Mouse (Mus musculus) embryonic facial prominence, embryonic 15.5 days (tissue): ENCODE measurements around the gene Rims1. TPM values are rescaled to one million over a fixed set of nuclear protein-coding genes. Genes with fewer than 3 reads are reported as not detected.
A peak's percentile ranks its signal among the peaks of the same experiment; 100 is the strongest.

Experiments used
- ATAC-seq: fragments of 200-750 bp; cut with Nextera tagmentation; 2 replicates; pipeline ENCODE4 v1.8.0; 2017; ENCODE audit warnings: low read depth, moderate TSS enrichment; ENCODE audit not compliant: insufficient number of reproducible peaks, low FRiP score, low TSS enrichment
- H3K27ac ChIP-seq: fragments of 300-500 bp; sonication (generic); replicated peaks from 2 replicates; pipeline ENCODE4 v1.5.1; 2015; ENCODE audit warnings: mild to moderate bottlenecking, inconsistent platforms
- H3K27me3 ChIP-seq: fragments of 300-500 bp; sonication (generic); 2 replicates; pipeline ENCODE4 v1.6.1; 2015; ENCODE audit warnings: inconsistent platforms
- H3K36me3 ChIP-seq: fragments of 300-500 bp; sonication (generic); 2 replicates; pipeline ENCODE4 v1.6.1; 2015; ENCODE audit warnings: mild to moderate bottlenecking, inconsistent platforms
- H3K4me1 ChIP-seq: fragments of 300-500 bp; sonication (generic); 2 replicates; pipeline ENCODE4 v1.6.1; 2015; ENCODE audit warnings: inconsistent platforms
- H3K4me2 ChIP-seq: fragments of 300-500 bp; sonication (generic); replicated peaks from 2 replicates; pipeline ENCODE4 v1.6.1; 2015; ENCODE audit warnings: mild to moderate bottlenecking, inconsistent platforms
- H3K4me3 ChIP-seq: fragments of 300-500 bp; sonication (generic); replicated peaks from 2 replicates; pipeline ENCODE4 v1.5.1; 2015; ENCODE audit warnings: mild to moderate bottlenecking, inconsistent platforms
- H3K9ac ChIP-seq: fragments of 300-500 bp; sonication (generic); 2 replicates; pipeline ENCODE4 v1.6.1; 2015; ENCODE audit warnings: inconsistent platforms
- H3K9me3 ChIP-seq: fragments of 300-500 bp; sonication (generic); replicated peaks from 2 replicates; pipeline ENCODE4 v1.6.1; 2016; ENCODE audit warnings: inconsistent platforms
- WGBS: fragments of 180-500 bp; shearing (Covaris S2); methylation state at CpG from one replicate; pipeline ENCODE4 v1.1.7; 2015; 5-methylcytosine and 5-hydroxymethylcytosine counted together
- polyA plus RNA-seq: library from polyadenylated mRNA; unstranded; fragments of >200 nt; fragmentation: Nextera tagmentation; extraction: Ambion mirVana; gene quantifications from 2 replicates; pipeline ENCODE4 v1.2.1, GENCODE M21; 2015

The Rims1 gene
- polyA plus RNA-seq, 1 experiment from 2014 or later = 1.9 TPM

DNA sequence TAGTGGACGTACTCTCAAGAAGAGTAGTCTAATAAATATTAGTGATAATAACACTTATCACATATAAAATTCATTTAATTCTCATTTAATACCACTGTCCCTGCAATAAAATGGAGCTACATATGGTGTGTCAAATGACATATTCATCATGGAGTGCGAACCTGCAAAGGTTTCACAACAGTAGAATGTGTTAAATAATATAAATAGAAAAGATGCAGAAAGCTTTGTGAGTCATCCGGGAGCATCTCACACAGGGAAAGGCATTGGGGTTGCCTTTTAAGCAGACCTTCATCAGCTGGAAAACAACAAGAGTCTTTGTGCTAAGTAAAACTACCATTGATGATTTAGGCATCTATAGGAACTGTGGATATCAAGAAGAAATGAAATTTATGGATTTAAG is 220.2 kb downstream of the Rims1 start:
- no peaks in the 10 kb centered on the region for H3K27me3 ChIP-seq
- no peak overlapping the region for H3K4me2 ChIP-seq
- H3K36me3 ChIP-seq = no peaks in the 10 kb centered on the region
- no peaks in the 10 kb centered on the region for H3K4me1 ChIP-seq
- H3K4me3 ChIP-seq = no peak overlapping the region
- no peak for ATAC-seq
- no peak overlapping the region for H3K9ac ChIP-seq
- 84% methylated on average over 3 of the region's 3 CpGs for WGBS
- H3K27ac ChIP-seq = no peak overlapping the region
- no peaks in the 10 kb centered on the region for H3K9me3 ChIP-seq

DNA sequence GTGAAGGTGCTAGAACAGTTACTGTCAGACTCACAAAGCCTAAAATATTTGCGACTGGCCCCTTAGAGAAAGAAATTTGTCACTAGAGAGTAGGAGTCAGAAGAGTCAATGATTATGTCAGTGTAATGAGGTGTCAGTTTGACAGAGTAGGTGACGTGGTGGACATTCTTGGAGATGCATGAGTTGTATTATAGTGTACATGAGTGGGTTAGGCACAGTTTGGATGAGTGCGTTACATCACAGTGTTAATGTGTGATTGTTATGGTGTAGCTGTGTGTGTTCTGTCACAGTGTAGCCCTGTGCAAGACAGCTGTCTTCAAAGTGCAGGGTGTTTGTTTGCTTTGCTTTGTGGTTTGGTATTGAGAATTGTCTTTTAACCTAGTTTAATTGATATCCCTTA is 226.3 kb downstream of the Rims1 start:
- no peak for ATAC-seq
- H3K9ac ChIP-seq = no peak overlapping the region
- H3K36me3 ChIP-seq = no peaks in the 10 kb centered on the region
- H3K4me2 ChIP-seq = no peak overlapping the region
- H3K9me3 ChIP-seq = no peaks in the 10 kb centered on the region
- no peaks in the 10 kb centered on the region for H3K27me3 ChIP-seq
- 79% methylated on average over 3 of the region's 3 CpGs for WGBS
- H3K4me1 ChIP-seq = no peaks in the 10 kb centered on the region
- H3K27ac ChIP-seq = no peak overlapping the region
- no peak overlapping the region for H3K4me3 ChIP-seq

GRCm38 (mm10) chr1:22572720-22573119 is 233.1 kb downstream of the Rims1 start:
- Histone ChIP-seq H3K27me3 (no peaks in the 10 kb centered on the region), H3K4me3 (no peak overlapping the region), H3K36me3 (no peaks in the 10 kb centered on the region), H3K4me1 (no peaks in the 10 kb centered on the region), H3K27ac (no peak overlapping the region), H3K9me3 (no peaks in the 10 kb centered on the region), H3K4me2 (no peak overlapping the region), H3K9ac (no peak overlapping the region)
- no peak for ATAC-seq
- 100% methylated on average over 1 of the region's 1 CpGs for WGBS

DNA sequence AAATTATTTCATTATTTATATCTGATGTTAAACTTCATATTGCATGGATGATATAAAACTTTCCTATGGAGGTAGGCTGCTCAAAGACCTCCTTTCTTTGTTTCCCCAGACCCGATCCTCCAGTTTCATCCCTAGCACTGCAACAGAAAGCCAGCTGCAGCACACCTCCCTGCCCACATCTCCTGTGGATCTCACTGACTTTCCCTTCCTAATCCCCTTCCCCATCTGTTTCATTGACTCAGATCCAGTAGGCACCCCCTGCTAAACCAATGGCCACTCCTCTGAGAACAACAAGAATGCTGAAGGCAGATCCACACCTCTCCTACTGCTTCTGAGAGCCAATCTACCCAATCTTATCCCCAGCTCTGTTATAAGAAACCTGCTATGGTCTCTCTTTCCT is 259.5 kb downstream of the Rims1 start:
- Histone ChIP-seq H3K27ac (no peak overlapping the region), H3K36me3 (no peaks in the 10 kb centered on the region), H3K4me2 (no peak overlapping the region), H3K9ac (no peak overlapping the region), H3K27me3 (no peaks in the 10 kb centered on the region), H3K4me3 (no peak overlapping the region), H3K4me1 (no peaks in the 10 kb centered on the region), H3K9me3 (no peaks in the 10 kb centered on the region)
- ATAC-seq = no peak
- WGBS = 91% methylated on average over 1 of the region's 1 CpGs

- Histone ChIP-seq H3K9ac (no peak overlapping the region), H3K4me1 (peaks cover 5% of the 10 kb centered on the region; the same call in 1 of the 2 replicates), H3K9me3 (no peaks in the 10 kb centered on the region), H3K4me2 (no peak overlapping the region), H3K4me3 (no peak overlapping the region), H3K27me3 (peaks cover 35% of the 10 kb centered on the region), H3K27ac (no peak overlapping the region), H3K36me3 (no peaks in the 10 kb centered on the region)
- no peak for ATAC-seq
- 80% methylated on average over 7 of the region's 7 CpGs for WGBS
Observed at GRCm38 (mm10) chr1:22538129-22538528, 267.7 kb downstream of the Rims1 start.

DNA sequence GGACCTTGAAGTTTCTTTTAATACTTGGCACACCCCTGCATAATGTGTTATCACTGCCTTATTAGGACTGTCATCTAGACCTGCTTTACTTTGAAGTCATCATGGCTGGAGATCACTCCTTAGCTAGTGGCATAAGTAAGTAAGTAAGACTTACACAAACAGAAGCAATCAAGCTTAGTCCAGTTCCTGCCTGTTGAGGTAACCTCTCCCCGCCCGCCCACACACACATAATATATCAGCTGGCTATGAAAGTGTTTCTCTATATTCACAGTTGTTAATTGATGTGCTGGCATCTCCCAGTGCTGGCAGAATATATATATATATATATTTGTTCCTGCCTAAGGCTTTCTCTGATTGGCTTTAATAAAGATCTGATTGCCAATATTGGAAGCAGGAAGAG is 269.0 kb downstream of the Rims1 start:
- Histone ChIP-seq H3K4me3 (no peak overlapping the region), H3K9ac (no peak overlapping the region), H3K4me2 (no peak overlapping the region), H3K36me3 (no peaks in the 10 kb centered on the region), H3K9me3 (no peaks in the 10 kb centered on the region), H3K4me1 (peaks cover 8% of the 10 kb centered on the region; the same call in 1 of the 2 replicates), H3K27ac (no peak overlapping the region), H3K27me3 (peaks cover 44% of the 10 kb centered on the region)
- WGBS = 86% methylated on average over 2 of the region's 2 CpGs
- ATAC-seq = no peak

- Histone ChIP-seq H3K9ac (no peak overlapping the region), H3K4me2 (no peak overlapping the region), H3K27me3 (peaks cover 48% of the 10 kb centered on the region), H3K9me3 (no peaks in the 10 kb centered on the region), H3K36me3 (no peaks in the 10 kb centered on the region), H3K4me3 (no peak overlapping the region), H3K4me1 (peaks cover 8% of the 10 kb centered on the region; the same call in 1 of the 2 replicates), H3K27ac (no peak overlapping the region)
- no peak for ATAC-seq
- 38% methylated on average over 4 of the region's 4 CpGs for WGBS
Observed at GRCm38 (mm10) chr1:22535049-22535448, 270.7 kb downstream of the Rims1 start.

- H3K4me1 ChIP-seq = peaks cover 8% of the 10 kb centered on the region; the same call in 1 of the 2 replicates
- no peaks in the 10 kb centered on the region for H3K36me3 ChIP-seq
- H3K9me3 ChIP-seq = no peaks in the 10 kb centered on the region
- peak overlapping the region; percentile 33; the same call in 1 of the 2 replicates for H3K9ac ChIP-seq
- under 1% methylated on average over 107 of the region's 112 CpGs for WGBS
- H3K4me2 ChIP-seq = peak overlapping the region; percentile 98
- no peak overlapping the region for H3K27ac ChIP-seq
- peaks cover 48% of the 10 kb centered on the region for H3K27me3 ChIP-seq
- peak overlapping the region; percentile 63 for H3K4me3 ChIP-seq
- ATAC-seq = peak; percentile 60
Observed at GRCm38 (mm10) chr1:22533146-22534096, 272.4 kb downstream of the Rims1 start.

DNA sequence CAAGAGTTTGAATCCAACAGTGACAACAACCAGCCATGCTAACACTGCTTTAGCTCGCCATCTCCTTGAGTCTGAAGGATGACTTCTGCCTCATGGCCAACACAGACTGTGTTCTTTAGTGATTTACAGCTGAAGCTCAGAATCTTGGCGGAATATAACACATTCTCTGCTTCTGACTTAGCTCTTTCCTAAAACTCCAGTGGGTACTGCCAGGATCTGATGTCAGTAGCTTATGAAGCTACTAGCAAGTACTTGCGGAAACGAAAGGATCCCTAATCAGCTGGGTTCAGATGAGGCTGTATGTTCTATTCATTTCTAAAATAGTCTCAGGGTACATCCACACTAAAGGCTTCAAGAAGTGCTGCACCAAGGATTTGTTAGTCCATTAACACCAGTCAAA is 290.7 kb downstream of the Rims1 start:
- no peaks in the 10 kb centered on the region for H3K27me3 ChIP-seq
- WGBS = 91% methylated on average over 4 of the region's 4 CpGs
- no peaks in the 10 kb centered on the region for H3K36me3 ChIP-seq
- no peak overlapping the region for H3K4me2 ChIP-seq
- H3K9ac ChIP-seq = no peak overlapping the region
- no peak overlapping the region for H3K27ac ChIP-seq
- H3K4me1 ChIP-seq = no peaks in the 10 kb centered on the region
- H3K4me3 ChIP-seq = no peak overlapping the region
- ATAC-seq = no peak
- H3K9me3 ChIP-seq = no peaks in the 10 kb centered on the region

DNA sequence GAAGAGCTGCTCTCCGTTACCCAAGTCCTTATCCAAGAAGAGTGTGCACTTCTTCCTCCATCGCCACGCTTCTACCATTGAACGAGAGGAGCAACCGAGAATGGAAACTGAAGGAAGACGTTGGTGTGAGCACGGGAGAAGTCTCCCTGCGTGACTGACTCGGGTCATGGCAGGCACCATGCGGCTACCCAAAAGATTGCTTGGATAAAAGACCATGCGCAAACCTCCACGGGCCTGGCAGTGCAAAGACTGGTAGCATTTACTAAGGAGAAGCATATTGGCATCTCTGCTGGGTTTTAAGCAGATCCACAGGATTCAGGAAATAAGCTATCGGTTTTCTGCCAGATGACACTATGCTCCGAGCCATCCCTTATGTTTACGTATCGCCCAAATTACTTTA is 293.4 kb downstream of the Rims1 start:
- Histone ChIP-seq H3K36me3 (no peaks in the 10 kb centered on the region), H3K4me3 (no peak overlapping the region), H3K4me1 (no peaks in the 10 kb centered on the region), H3K27me3 (no peaks in the 10 kb centered on the region), H3K4me2 (no peak overlapping the region), H3K9ac (no peak overlapping the region), H3K27ac (no peak overlapping the region), H3K9me3 (no peaks in the 10 kb centered on the region)
- WGBS = 79% methylated on average over 16 of the region's 16 CpGs
- ATAC-seq = no peak

GRCm38 (mm10) chr1:22511614-22512013 is 294.2 kb downstream of the Rims1 start:
- no peaks in the 10 kb centered on the region for H3K27me3 ChIP-seq

More at GRCm38 (mm10) chr1:22511614-22512013, 294.2 kb downstream of the Rims1 start:
- Histone ChIP-seq H3K9me3 (no peaks in the 10 kb centered on the region), H3K9ac (no peak overlapping the region), H3K4me3 (no peak overlapping the region), H3K4me1 (no peaks in the 10 kb centered on the region), H3K36me3 (no peaks in the 10 kb centered on the region), H3K4me2 (no peak overlapping the region), H3K27ac (no peak overlapping the region)
- ATAC-seq = no peak
- 73% methylated on average over 9 of the region's 9 CpGs for WGBS
